In genomic region chr16:35205681-35206080, GRCm38 (mm10) we compare ENCODE assay signal across 12 mouse cellular contexts. TPM values are rescaled to one million over a fixed set of nuclear protein-coding genes. Genes with fewer than 3 reads are reported as not detected.
DNase-seq lines count a peak whose midpoint lies in the region; ATAC-seq and TF ChIP-seq lines count a peak whose summit lies in the region.
"Had no signal": no experiment of that assay in that cellular context is flagged by ENCODE, and none has a peak within 500 bp of the region (broad histone marks: within the 10 kb centered on the region; RNA-seq: fewer than 3 reads in every experiment).

No protein-coding gene starts in this region.

- H3K36me3 ChIP-seq in forebrain, embryonic 16.5 days (ENCODE audit: control insufficient read depth, insufficient read depth): no peaks in the 10 kb centered on the region
- no peaks in the 10 kb centered on the region for H3K36me3 ChIP-seq in midbrain, embryonic 11.5 days (ENCODE audit: control insufficient read depth, insufficient read depth, low read length)
- H3K36me3 ChIP-seq in stomach, postnatal 0 days (ENCODE audit: control insufficient read depth, insufficient read depth, low read length): no peaks in the 10 kb centered on the region
- H3K36me3 ChIP-seq: heart, embryonic 12.5 days; lung, embryonic 15.5 days had no signal

- no peak for TF ChIP-seq CTCF in stomach, postnatal 0 days (IDR thresholded peaks at IDR 0.05; ENCODE audit: low read depth)

- peak; percentile 74 for ATAC-seq in forebrain, embryonic 16.5 days
- peak; percentile 70 for ATAC-seq in midbrain, embryonic 11.5 days (ENCODE audit: low FRiP score)
- ATAC-seq in stomach, postnatal 0 days (ENCODE audit: low FRiP score, low TSS enrichment): no peak
- ATAC-seq: CD4-positive, CD25-positive, alpha-beta regulatory T cell, adult 4 months had no signal

- WGBS in forebrain, embryonic 16.5 days: 52% methylated on average over 5 of the region's 5 CpGs
- 63% methylated on average over 5 of the region's 5 CpGs for WGBS in midbrain, embryonic 11.5 days
- WGBS in stomach, postnatal 0 days: 57% methylated on average over 5 of the region's 5 CpGs

- H3K4me3 ChIP-seq in forebrain, embryonic 16.5 days (replicated peaks; ENCODE audit: low read length): no peak overlapping the region
- H3K4me3 ChIP-seq in midbrain, embryonic 11.5 days (ENCODE audit: low read depth, low read length): no peak overlapping the region
- no peak overlapping the region for H3K4me3 ChIP-seq in stomach, postnatal 0 days (ENCODE audit: low read depth, low read length)
- H3K4me3 ChIP-seq: heart, embryonic 12.5 days; lung, embryonic 15.5 days had no signal

- peaks cover 5% of the 10 kb centered on the region for H3K4me1 ChIP-seq in forebrain, embryonic 16.5 days (replicated peaks; ENCODE audit: control insufficient read depth, insufficient read depth, low read length)
- peaks cover 10% of the 10 kb centered on the region for H3K4me1 ChIP-seq in midbrain, embryonic 11.5 days (ENCODE audit: control insufficient read depth, insufficient read depth, low read length)
- H3K4me1 ChIP-seq in stomach, postnatal 0 days (replicated peaks; ENCODE audit: control insufficient read depth, insufficient read depth): peaks cover 2% of the 10 kb centered on the region; the same call in 1 of the 2 replicates

- no peak overlapping the region for H3K27ac ChIP-seq in forebrain, embryonic 16.5 days (ENCODE audit: low read length)
- H3K27ac ChIP-seq in midbrain, embryonic 11.5 days (ENCODE audit: low read depth, low read length): 0 out of 2 replicates have a peak overlapping the region, but pooled peaks have one; percentile 15
- H3K27ac ChIP-seq in stomach, postnatal 0 days (replicated peaks): 0 out of 2 replicates have a peak overlapping the region, but pooled peaks have one; percentile 18
- H3K27ac ChIP-seq: lung, embryonic 15.5 days had no signal

- TF ChIP-seq EP300 in stomach, postnatal 0 days (optimal IDR thresholded peaks at IDR 0.05): no peak

- H3K4me2 ChIP-seq in forebrain, embryonic 16.5 days (ENCODE audit: low read length): no peak overlapping the region
- no peak overlapping the region for H3K4me2 ChIP-seq in midbrain, embryonic 11.5 days
- no peak overlapping the region for H3K4me2 ChIP-seq in stomach, postnatal 0 days (replicated peaks; ENCODE audit: low read depth)
- H3K4me2 ChIP-seq: heart, embryonic 12.5 days; lung, embryonic 15.5 days had no signal

- no peak overlapping the region for H3K9ac ChIP-seq in forebrain, embryonic 16.5 days (replicated peaks; ENCODE audit: low read depth, low read length)
- no peak overlapping the region for H3K9ac ChIP-seq in midbrain, embryonic 11.5 days (ENCODE audit: low read length)
- no peak overlapping the region for H3K9ac ChIP-seq in stomach, postnatal 0 days (ENCODE audit: low read length)
- H3K9ac ChIP-seq: heart, embryonic 12.5 days; lung, embryonic 15.5 days had no signal

- H3K9me3 ChIP-seq in forebrain, embryonic 16.5 days (ENCODE audit: control insufficient read depth, low read length): no peaks in the 10 kb centered on the region
- no peaks in the 10 kb centered on the region for H3K9me3 ChIP-seq in midbrain, embryonic 11.5 days (ENCODE audit: control insufficient read depth, low read length)
- no peaks in the 10 kb centered on the region for H3K9me3 ChIP-seq in stomach, postnatal 0 days (ENCODE audit: control insufficient read depth, low read length)
- H3K9me3 ChIP-seq: heart, embryonic 12.5 days; lung, embryonic 15.5 days had no signal

- peak; percentile 61 for DNase-seq in testis, postnatal 14 days (ENCODE audit: low spot score)
- DNase-seq in testis, postnatal 10 days (ENCODE audit: low spot score): no peak
- DNase-seq in midbrain, embryonic 11.5 days (ENCODE audit: low spot score, missing footprints): peak; percentile 82
- DNase-seq in stomach, postnatal 0 days (ENCODE audit: low spot score): no peak
- DNase-seq in lung, postnatal 14 days: no peak
- DNase-seq in adrenal gland, postnatal 4 days (ENCODE audit: low spot score in 2 of 2): no peak
- DNase-seq in spleen, postnatal 14 days (ENCODE audit: low spot score in 2 of 2): no peak
- DNase-seq: kidney, adult 8-10 months had no signal

- H3K27me3 ChIP-seq in forebrain, embryonic 16.5 days (replicated peaks; ENCODE audit: control insufficient read depth, insufficient read depth, low read length): no peaks in the 10 kb centered on the region
- H3K27me3 ChIP-seq in midbrain, embryonic 11.5 days (ENCODE audit: control insufficient read depth, insufficient read depth, low read length): no peaks in the 10 kb centered on the region
- H3K27me3 ChIP-seq in stomach, postnatal 0 days (ENCODE audit: control insufficient read depth, insufficient read depth, low read length): no peaks in the 10 kb centered on the region
- H3K27me3 ChIP-seq: heart, embryonic 12.5 days; lung, embryonic 15.5 days had no signal

RNA-seq across cellular contexts. Expression of gene Adcy5, which starts 51.0 kb away (rescaled TPM):
- 5.8 and 6.8 TPM in 2 replicates for polyA plus RNA-seq in forebrain, embryonic 16.5 days (2015; fragmentation: Nextera tagmentation; extraction: Ambion mirVana)
- 1.7 TPM in 2 replicates for polyA plus RNA-seq in midbrain, embryonic 11.5 days (2014; fragmentation: Nextera tagmentation; extraction: Ambion mirVana)
- polyA plus RNA-seq in stomach, postnatal 0 days (2015; fragmentation: Nextera tagmentation; extraction: Ambion mirVana): 2.2 and 2.3 TPM in 2 replicates
- 10 to 100 TPM; 11.7 to 12.1 TPM for total RNA-seq in adrenal gland, postnatal 4 days (2021)

Comparison
In these comparisons a context has a peak if more than half of its experiments do, and no peak if none do; other contexts are left out.
1. DNase-seq: peak in testis, postnatal 14 days (single experiment) and midbrain, embryonic 11.5 days (single experiment); none in testis, postnatal 10 days (single experiment), stomach, postnatal 0 days (single experiment), lung, postnatal 14 days (single experiment), adrenal gland, postnatal 4 days (0 of 2) and spleen, postnatal 14 days (0 of 2).